Mouse (Mus musculus) heart, embryonic 10.5 days (tissue): ENCODE data around the gene Wdr46. TPM values are rescaled to one million over a fixed set of nuclear protein-coding genes. Genes with fewer than 3 reads are reported as not detected.
A peak's percentile ranks its signal among the peaks of the same experiment; 100 is the strongest.

Experiments used
- DNase-seq: peaks from one replicate; pipeline ENCODE4 v3.0.0-alpha.2; 2017; ENCODE audit warnings: low spot score
- H3K27ac ChIP-seq: fragments of 300-500 bp; sonication (generic); 2 replicates; pipeline ENCODE4 v1.5.1; 2016; ENCODE audit warnings: mild to moderate bottlenecking
- H3K27me3 ChIP-seq: fragments of 300-500 bp; sonication (generic); 2 replicates; pipeline ENCODE4 v1.6.1; 2016; ENCODE audit warnings: mild to moderate bottlenecking; ENCODE audit not compliant: poor library complexity, insufficient read depth, severe bottlenecking
- H3K36me3 ChIP-seq: fragments of 300-500 bp; sonication (generic); 2 replicates; pipeline ENCODE4 v1.6.1; 2016; ENCODE audit warnings: mild to moderate bottlenecking, moderate library complexity
- H3K4me1 ChIP-seq: fragments of 300-500 bp; sonication (generic); 2 replicates; pipeline ENCODE4 v1.6.1; 2016; ENCODE audit warnings: mild to moderate bottlenecking
- H3K4me3 ChIP-seq: fragments of 300-500 bp; sonication (generic); 2 replicates; pipeline ENCODE4 v1.5.1; 2016; ENCODE audit warnings: mild to moderate bottlenecking, moderate library complexity
- H3K9me3 ChIP-seq: fragments of 300-500 bp; sonication (generic); 2 replicates; pipeline ENCODE4 v1.6.1; 2016; ENCODE audit warnings: mild to moderate bottlenecking, moderate library complexity
- WGBS: fragments of 180-500 bp; shearing (Covaris S2); methylation state at CpG from one replicate; pipeline ENCODE4 v1.1.7; 2016; 5-methylcytosine and 5-hydroxymethylcytosine counted together
- polyA plus RNA-seq: library from polyadenylated mRNA; unstranded; fragments of >200 nt; fragmentation: Nextera tagmentation; extraction: Ambion mirVana; gene quantifications from 2 replicates; pipeline ENCODE4 v1.2.1, GENCODE M21; 2016

Gene Wdr46
- polyA plus RNA-seq, 1 experiment from 2014 or later, result 48.1 TPM

DNA sequence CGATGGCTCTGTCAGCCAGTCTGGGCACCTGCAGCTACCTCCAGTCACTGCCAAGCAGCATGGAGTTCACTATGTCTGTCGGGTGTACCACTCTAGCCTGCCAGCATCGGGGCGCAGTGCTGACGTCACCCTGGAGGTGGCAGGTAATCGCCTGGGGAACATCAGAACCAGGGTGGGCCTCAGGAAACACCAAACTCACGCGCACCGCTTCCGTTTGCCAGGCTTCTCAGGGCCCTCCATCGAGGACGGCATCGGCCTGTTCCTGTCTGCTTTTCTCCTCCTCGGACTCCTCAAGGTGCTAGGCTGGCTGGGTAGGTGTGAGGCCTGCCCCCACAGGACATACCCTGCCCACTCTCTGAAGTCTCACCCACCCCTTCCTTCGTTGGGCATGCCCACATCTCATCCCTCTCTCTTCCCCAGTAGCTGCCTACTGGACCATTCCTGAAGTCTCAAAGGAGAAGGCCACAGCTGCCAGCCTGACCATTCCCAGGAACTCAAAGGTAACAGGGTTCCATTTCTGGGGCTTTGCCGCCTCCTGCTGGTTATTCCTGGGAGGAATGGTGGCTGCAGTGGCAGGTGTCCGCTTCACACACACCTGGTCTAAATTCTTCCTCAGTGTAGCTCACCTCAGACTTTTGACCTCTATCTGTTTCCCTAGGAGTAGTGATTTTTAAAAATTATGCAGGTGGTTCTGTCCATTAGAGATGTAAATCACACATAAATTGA is 14.1 kb upstream of the Wdr46 start:
- no peak for DNase-seq
- H3K4me1 ChIP-seq, result peaks cover 24% of the 10 kb centered on the region

DNA sequence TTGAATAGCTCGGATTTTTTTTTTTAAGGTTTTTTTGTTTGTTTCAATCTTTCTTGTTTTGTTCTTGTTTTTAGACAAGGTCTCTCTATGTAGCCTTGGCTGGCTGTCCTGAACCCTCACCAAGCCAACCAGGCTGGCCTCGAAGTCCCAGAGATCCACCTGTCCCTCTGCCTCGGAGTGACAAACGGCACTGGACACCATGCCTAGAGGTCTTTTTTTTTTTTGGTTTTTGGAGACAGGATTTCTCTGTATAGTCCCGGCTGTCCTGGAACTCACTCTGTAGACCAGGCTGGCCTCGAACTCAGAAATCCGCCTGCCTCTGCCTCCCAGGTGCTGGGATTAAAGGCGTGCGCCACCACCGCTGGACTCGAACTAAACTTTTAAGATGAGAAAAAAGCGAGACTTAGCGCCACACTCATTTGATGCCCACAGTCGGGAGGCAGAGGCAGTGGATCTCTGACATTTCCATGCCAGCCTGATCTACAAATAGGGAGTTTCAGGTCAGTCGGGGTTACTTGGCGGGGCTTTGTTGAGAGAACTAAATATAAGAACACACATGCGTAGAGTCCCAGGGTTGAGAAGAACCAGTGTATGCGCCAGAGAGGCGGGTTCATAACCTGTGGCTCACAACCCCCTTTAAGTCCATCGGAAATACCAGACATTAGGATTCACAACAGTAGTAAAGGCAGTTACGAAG is 12.1 kb upstream of the Wdr46 start:
- Histone ChIP-seq H3K36me3 (peaks cover 27% of the 10 kb centered on the region), H3K9me3 (no peaks in the 10 kb centered on the region), H3K27ac (peak overlapping the region; percentile 95; the same call in 1 of the 2 replicates), H3K27me3 (no peaks in the 10 kb centered on the region), H3K4me3 (peak overlapping the region; percentile 98), H3K4me1 (peaks cover 32% of the 10 kb centered on the region)
- DNase-seq, result no peak
- WGBS, result 57% methylated on average over 21 of the region's 21 CpGs

More for the DNA sequence above, 14.1 kb upstream of the Wdr46 start:
- Histone ChIP-seq H3K27me3 (no peaks in the 10 kb centered on the region), H3K9me3 (no peaks in the 10 kb centered on the region), H3K36me3 (peaks cover 11% of the 10 kb centered on the region; the same call in 1 of the 2 replicates), H3K4me3 (0 out of 2 replicates have a peak overlapping the region, but pooled peaks have one; percentile 6), H3K27ac (no peak overlapping the region)
- 75% methylated on average over 17 of the region's 17 CpGs for WGBS

DNA sequence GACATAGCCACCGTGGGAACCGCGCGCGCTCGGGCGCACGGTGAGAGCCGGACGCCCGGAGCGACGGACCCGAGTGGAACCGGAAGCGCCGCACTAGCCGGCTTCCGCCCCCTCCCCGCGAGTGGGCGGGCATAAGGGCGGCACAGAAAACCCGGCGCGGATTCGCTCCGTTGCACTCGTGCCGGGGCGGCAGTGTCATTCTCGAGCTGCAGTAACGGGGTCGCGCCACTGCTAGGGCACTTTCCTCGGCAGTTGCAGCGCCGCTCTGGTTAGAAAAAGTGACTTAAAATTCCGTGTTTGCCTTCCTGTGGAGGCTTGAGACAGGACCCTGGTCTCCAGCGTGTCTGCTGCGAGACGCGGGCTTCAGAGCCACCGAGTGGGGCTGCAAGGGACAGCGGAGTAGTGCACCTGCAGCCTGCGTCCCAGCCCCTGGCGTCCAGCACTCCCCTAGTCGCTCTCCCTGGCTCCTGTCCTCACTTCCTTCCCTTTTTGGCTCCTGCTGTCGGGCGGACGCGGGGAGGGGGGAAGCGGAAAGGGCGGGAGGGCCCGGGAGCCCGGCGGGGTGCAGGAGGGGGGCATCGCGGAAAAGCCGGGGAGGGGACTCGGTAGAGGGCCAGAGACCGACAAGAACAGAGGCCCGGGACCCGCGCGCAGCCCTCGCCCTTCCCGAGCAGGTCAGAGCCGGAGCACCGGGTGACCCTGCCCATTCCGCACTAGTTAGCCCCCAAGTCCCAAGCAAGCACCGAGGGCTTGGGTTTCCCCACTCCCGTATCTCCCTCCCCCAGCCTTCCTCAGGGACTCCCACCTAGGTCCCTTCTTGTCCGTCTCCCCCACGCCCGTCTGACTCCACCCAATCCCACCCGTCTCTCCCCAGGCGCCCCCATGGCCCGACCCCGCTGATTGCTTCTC is 10.8 kb upstream of the Wdr46 start, which contains the start of gene Rgl2:
Rgl2 (plus strand) TSS at position 173 of the 909 bp plus-strand sequence.
- Histone ChIP-seq H3K27ac (peak within 1 kb of the TSS; percentile 95), H3K36me3 (peaks cover 40% of the 10 kb centered on the region), H3K9me3 (no peaks in the 10 kb centered on the region), H3K4me3 (peak within 1 kb of the TSS; percentile 98), H3K4me1 (peaks cover 29% of the 10 kb centered on the region), H3K27me3 (no peaks in the 10 kb centered on the region)
- DNase-seq, result peak; percentile 94
- WGBS, result under 1% methylated on average over 74 of the region's 80 CpGs

DNA sequence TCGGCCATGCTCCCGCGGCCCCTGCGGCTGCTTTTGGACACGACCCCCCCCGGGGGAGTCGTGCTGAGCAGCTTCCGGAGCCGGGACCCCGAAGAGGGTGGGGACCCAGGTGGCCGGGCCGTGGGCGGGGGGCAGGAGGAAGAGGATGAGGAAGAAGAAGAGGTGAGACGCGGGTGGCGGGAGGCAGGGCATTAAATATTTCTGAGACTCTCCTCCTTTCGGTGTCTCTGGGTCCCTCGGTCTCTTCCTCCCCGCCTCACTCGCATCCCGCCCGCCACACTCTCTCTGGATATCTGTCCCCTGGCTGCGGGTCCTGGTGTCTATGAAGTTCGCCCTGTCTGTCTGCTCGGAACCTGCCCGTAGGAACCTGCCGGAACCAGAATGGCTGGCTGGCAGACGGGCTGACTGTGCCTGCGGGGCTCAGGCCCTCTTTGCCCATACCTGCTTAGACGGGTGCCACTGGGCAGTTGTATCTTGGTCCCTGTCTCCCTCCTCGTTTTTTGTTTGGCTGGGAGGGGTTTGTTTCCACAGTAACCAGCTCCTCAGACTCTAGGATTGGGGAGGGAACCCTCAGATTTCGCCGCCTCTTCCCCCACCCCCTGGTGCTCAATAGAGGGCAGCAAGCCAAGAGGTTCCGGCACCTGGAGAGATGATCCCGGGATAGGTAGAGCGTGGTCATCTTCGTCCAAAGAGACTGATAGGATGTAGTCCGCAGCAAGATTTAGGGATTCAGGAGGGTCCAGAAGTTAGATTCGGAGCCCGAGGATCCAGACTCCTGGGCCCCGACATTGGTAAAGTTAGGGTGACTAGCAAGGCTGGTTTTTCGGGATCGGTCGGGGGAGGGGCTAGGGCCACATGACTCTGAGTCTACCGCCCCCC is 9.9 kb upstream of the Wdr46 start:
- no peak for DNase-seq
- Histone ChIP-seq H3K27ac (peak overlapping the region; percentile 95), H3K36me3 (peaks cover 43% of the 10 kb centered on the region), H3K27me3 (no peaks in the 10 kb centered on the region), H3K4me1 (peaks cover 29% of the 10 kb centered on the region), H3K4me3 (peak overlapping the region; percentile 98), H3K9me3 (no peaks in the 10 kb centered on the region)
- under 1% methylated on average over 45 of the region's 45 CpGs for WGBS

DNA sequence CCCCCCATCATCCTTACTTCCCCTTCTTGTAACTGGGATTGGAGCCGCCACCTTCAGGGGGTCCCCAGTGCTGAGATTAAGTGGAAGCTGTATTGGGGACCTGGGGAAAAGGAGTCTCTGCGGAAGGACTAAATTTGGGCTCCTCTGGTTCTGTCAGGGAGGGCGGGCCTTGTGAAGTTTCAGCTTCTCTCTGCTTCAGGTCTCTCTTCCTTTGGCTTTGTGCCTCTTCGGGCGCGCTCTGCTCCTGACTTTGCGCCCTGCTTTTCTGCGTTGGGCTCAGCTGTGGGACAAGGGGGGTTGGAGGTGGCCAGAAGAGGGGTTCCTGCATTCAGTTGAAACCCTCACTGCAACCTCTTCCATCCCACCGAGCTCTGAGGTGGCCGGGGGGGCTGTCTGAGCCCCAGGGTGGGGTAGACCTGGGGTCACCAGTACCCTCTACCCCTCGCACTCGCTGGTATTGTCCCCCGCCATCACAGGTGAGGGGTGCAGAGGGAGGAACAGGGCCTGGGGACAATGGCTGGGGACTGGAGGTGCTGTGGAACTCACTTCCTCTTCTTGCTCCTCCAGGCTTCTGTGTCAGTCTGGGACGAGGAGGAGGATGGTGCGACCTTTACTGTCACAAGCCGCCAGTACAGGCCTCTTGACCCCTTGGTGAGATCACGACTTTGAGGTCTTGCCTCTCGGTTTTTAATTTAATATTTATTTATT is 9.1 kb upstream of the Wdr46 start:
- peak overlapping the region; percentile 95 for H3K27ac ChIP-seq
- H3K4me3 ChIP-seq, result peak overlapping the region; percentile 98
- no peaks in the 10 kb centered on the region for H3K27me3 ChIP-seq
- H3K4me1 ChIP-seq, result peaks cover 29% of the 10 kb centered on the region
- no peaks in the 10 kb centered on the region for H3K9me3 ChIP-seq
- WGBS, result 30% methylated on average over 18 of the region's 18 CpGs
- H3K36me3 ChIP-seq, result peaks cover 48% of the 10 kb centered on the region
- DNase-seq, result no peak

DNA sequence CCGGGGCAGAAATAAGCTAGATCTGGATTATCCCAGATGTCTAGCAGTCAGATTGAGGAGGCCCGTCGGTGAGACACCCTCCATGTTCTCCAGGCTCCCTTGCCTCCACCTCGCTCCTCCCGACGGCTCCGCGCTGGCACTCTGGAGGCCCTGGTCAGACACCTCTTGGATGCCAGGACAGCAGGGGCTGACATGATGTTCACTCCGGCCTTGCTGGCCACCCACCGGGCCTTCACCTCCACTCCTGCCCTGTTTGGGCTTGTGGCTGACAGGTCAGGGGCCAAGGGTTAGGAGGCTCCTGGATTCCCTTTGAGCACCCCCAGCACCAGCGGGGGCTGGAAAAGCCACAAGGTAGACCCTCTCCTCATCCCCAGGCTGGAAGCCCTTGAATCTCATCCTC is 8.5 kb upstream of the Wdr46 start:
- Histone ChIP-seq H3K4me3 (no peak overlapping the region), H3K4me1 (peaks cover 29% of the 10 kb centered on the region), H3K27ac (no peak overlapping the region), H3K9me3 (no peaks in the 10 kb centered on the region), H3K36me3 (peaks cover 49% of the 10 kb centered on the region), H3K27me3 (no peaks in the 10 kb centered on the region)
- 88% methylated on average over 11 of the region's 11 CpGs for WGBS
- DNase-seq, result no peak

DNA sequence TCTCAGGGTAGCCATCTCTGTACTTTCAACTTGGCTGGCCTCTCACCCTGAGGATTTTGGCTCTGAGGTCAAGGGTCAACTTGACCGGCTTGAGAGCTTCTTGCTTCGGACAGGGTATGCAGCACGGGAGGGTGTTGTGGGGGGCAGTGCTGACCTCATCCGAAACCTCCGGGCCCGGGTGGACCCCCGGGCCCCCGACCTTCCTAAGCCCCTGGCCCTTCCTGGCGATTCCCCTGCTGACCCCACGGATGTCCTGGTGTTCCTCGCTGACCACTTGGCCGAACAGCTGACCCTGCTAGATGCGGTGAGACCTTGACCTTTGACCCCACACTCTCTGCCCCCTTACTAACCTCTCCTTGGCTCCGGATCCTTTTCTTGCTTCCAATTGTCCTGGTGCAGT is 8.0 kb upstream of the Wdr46 start:
- 87% methylated on average over 14 of the region's 14 CpGs for WGBS
- peaks cover 29% of the 10 kb centered on the region for H3K4me1 ChIP-seq

DNA sequence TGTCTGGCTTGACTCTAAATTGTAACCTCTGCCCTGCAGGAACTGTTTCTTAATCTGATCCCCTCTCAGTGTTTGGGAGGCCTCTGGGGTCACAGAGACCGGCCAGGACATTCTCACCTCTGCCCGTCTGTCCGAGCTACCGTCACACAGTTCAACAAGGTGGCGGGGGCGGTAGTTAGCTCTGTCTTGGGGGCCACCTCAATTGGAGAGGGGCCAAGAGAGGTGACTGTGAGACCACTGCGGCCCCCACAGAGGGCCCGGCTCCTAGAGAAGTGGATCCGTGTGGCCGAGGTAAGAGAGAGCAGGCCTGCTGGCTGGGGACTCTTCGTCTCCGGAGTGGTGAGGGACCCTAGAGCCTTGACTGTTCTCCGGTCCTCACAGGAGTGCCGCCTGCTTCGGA is 7.5 kb upstream of the Wdr46 start:
- H3K27ac ChIP-seq, result no peak overlapping the region
- H3K27me3 ChIP-seq, result no peaks in the 10 kb centered on the region
- peaks cover 26% of the 10 kb centered on the region for H3K4me1 ChIP-seq
- DNase-seq, result no peak
- H3K9me3 ChIP-seq, result no peaks in the 10 kb centered on the region
- peaks cover 57% of the 10 kb centered on the region for H3K36me3 ChIP-seq
- H3K4me3 ChIP-seq, result no peak overlapping the region
- WGBS, result 84% methylated on average over 15 of the region's 15 CpGs

More for the DNA sequence above, 8.0 kb upstream of the Wdr46 start:
- H3K9me3 ChIP-seq, result no peaks in the 10 kb centered on the region
- H3K27me3 ChIP-seq, result no peaks in the 10 kb centered on the region
- DNase-seq, result no peak
- H3K4me3 ChIP-seq, result no peak overlapping the region
- H3K36me3 ChIP-seq, result peaks cover 54% of the 10 kb centered on the region
- H3K27ac ChIP-seq, result no peak overlapping the region

DNA sequence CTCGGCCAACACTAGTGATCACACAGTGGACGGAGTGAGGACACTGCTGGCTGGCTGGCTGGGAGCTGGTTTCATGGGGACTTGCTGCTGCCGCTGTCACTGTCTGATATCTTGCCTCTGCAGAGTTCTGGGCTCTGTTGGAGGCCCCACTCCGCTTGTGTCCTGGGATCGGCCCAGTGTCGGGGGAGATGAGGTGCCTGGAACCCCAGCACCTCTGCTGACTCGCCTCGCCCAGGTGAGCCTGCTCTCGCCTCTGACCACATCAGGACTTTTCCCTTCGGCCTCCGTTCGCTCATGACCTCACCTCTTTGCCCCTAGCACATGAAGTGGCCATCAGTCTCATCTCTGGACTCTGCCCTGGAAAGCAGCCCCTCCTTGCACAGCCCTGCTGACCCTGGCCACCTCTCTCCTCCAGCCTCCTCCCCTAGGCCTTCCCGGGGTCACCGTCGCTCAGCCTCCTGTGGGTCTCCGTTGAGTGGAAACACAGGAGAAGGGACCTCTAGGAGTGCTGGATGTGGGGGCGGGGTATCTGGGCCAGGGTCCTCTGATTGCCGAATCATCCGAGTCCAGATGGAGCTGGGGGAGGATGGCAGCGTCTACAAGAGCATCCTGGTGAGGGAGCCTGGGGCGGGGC is 4.9 kb upstream of the Wdr46 start:
- no peaks in the 10 kb centered on the region for H3K27me3 ChIP-seq
- H3K4me3 ChIP-seq, result no peak overlapping the region
- H3K36me3 ChIP-seq, result peaks cover 67% of the 10 kb centered on the region
- WGBS, result 84% methylated on average over 21 of the region's 21 CpGs
- peaks cover 27% of the 10 kb centered on the region for H3K4me1 ChIP-seq
- DNase-seq, result no peak
- H3K27ac ChIP-seq, result no peak overlapping the region
- no peaks in the 10 kb centered on the region for H3K9me3 ChIP-seq

DNA sequence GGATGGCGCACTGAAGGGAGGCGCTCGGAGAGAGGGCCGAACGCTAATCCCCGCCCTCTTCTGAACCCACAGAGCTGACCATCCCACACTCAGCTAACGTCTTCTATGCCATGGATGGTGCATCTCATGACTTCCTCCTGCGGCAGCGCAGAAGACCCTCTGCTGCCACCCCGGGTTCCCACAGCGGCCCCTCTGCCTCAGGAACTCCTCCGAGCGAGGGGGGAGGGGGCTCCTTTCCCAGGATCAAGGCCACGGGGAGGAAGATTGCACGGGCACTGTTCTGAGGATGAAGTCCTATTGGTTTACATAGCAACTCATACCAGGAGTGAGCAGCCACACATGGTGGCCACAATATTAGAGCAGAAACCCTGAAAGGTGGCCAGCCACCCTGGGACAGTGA is 3.5 kb upstream of the Wdr46 start:
- H3K27ac ChIP-seq, result no peak overlapping the region
- H3K36me3 ChIP-seq, result peaks cover 67% of the 10 kb centered on the region
- peaks cover 30% of the 10 kb centered on the region for H3K4me1 ChIP-seq
- no peaks in the 10 kb centered on the region for H3K9me3 ChIP-seq
- WGBS, result 84% methylated on average over 15 of the region's 15 CpGs
- no peak for DNase-seq
- H3K4me3 ChIP-seq, result 0 out of 2 replicates have a peak overlapping the region, but pooled peaks have one; percentile 16
- H3K27me3 ChIP-seq, result no peaks in the 10 kb centered on the region

DNA sequence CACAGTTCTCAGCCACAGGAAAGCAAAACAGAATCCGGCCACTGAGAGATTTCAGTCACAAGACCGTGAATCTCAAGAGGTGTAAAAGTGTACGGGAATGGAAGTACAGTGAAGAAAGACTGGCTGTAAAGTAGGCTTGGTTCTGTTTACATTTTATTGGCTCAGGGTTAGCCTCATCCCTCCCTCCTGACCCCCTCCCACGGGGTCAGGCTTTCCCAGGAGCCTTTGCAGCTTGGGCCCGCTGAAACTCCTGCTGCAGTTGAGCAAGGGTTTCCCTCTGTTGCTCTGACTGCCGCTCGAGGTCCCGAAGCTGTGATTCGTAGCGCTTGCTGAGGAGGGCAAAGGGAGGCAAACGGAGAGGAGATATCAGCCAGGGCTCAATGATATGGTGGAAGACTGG is 1.7 kb upstream of the Wdr46 start:
- peaks cover 26% of the 10 kb centered on the region for H3K4me1 ChIP-seq
- peak overlapping the region; percentile 93 for H3K4me3 ChIP-seq
- 79% methylated on average over 11 of the region's 11 CpGs for WGBS
- peaks cover 63% of the 10 kb centered on the region for H3K36me3 ChIP-seq
- H3K27ac ChIP-seq, result no peak overlapping the region
- no peaks in the 10 kb centered on the region for H3K9me3 ChIP-seq
- DNase-seq, result no peak
- H3K27me3 ChIP-seq, result no peaks in the 10 kb centered on the region
